Mouse (Mus musculus) kidney, postnatal 0 days (tissue): ENCODE data around the gene Spint5. TPM values are rescaled to one million over a fixed set of nuclear protein-coding genes. Genes with fewer than 3 reads are reported as not detected.
A peak's percentile ranks its signal among the peaks of the same experiment; 100 is the strongest.
"Not testable (repeated sequence)": the region's sequence is repeated elsewhere in the genome, so short reads cannot be mapped to it uniquely, and the experiment has no call there.

Experiments used
- ATAC-seq: fragments of 200-750 bp; cut with Nextera tagmentation; replicated peaks from 2 replicates; pipeline ENCODE4 v1.8.0; 2017; ENCODE audit warnings: low read depth, moderate number of reproducible peaks, moderate TSS enrichment, moderate library complexity; ENCODE audit not compliant: low FRiP score
- DNase-seq: peaks from one replicate; pipeline ENCODE4 v3.0.0-alpha.2; 2016; ENCODE audit warnings: low spot score
- H3K27ac ChIP-seq: fragments of 300-500 bp; sonication (generic); 2 replicates; pipeline ENCODE4 v1.5.1; 2014; ENCODE audit warnings: mild to moderate bottlenecking
- H3K27me3 ChIP-seq: fragments of 300-500 bp; sonication (generic); 2 replicates; pipeline ENCODE4 v1.6.1; 2014; ENCODE audit warnings: low read length, mixed read lengths; ENCODE audit not compliant: insufficient read depth
- H3K36me3 ChIP-seq: fragments of 300-500 bp; sonication (generic); 2 replicates; pipeline ENCODE4 v1.6.1; 2014; ENCODE audit warnings: low read length, mixed read lengths; ENCODE audit not compliant: insufficient read depth
- H3K4me1 ChIP-seq: fragments of 300-500 bp; sonication (generic); replicated peaks from 2 replicates; pipeline ENCODE4 v1.6.1; 2014; ENCODE audit warnings: antibody characterized with exemption, low read length, mixed read lengths; ENCODE audit not compliant: insufficient read depth
- H3K4me2 ChIP-seq: fragments of 300-500 bp; sonication (generic); 2 replicates; pipeline ENCODE4 v1.6.1; 2014; ENCODE audit warnings: mild to moderate bottlenecking, low read length, moderate library complexity, mixed read lengths
- H3K4me3 ChIP-seq: fragments of 300-500 bp; sonication (generic); replicated peaks from 2 replicates; pipeline ENCODE4 v1.5.1; 2014; ENCODE audit warnings: low read depth, low read length
- H3K9ac ChIP-seq: fragments of 300-500 bp; sonication (generic); 2 replicates; pipeline ENCODE4 v1.6.1; 2014; ENCODE audit warnings: low read depth, low read length
- H3K9me3 ChIP-seq: fragments of 300-500 bp; sonication (generic); replicated peaks from 2 replicates; pipeline ENCODE4 v1.6.1; 2016; ENCODE audit warnings: low read length, inconsistent platforms, mixed read lengths
- CTCF ChIP-seq: IDR thresholded peaks from 2 replicates; pipeline ENCODE4 v1.5.1; 2016; ENCODE audit warnings: antibody characterized with exemption, low read depth, mild to moderate bottlenecking, moderate library complexity
- whole genome bisulfite sequencing: fragments of 180-500 bp; shearing (Covaris S2); extraction: QIAGEN DNeasy Blood & Tissue Kit; methylation state at CpG from one replicate; pipeline ENCODE4 v1.1.7; 2014; 5-methylcytosine and 5-hydroxymethylcytosine counted together
- polyA plus RNA-seq: library from polyadenylated mRNA; unstranded; fragments of >200 nt; fragmentation: Nextera tagmentation; extraction: Ambion mirVana; gene quantifications from 2 replicates; pipeline ENCODE4 v1.2.1, GENCODE M21; 2015

The Spint5 gene
- polyA plus RNA-seq, 1 experiment from 2014 or later = not detected

DNA sequence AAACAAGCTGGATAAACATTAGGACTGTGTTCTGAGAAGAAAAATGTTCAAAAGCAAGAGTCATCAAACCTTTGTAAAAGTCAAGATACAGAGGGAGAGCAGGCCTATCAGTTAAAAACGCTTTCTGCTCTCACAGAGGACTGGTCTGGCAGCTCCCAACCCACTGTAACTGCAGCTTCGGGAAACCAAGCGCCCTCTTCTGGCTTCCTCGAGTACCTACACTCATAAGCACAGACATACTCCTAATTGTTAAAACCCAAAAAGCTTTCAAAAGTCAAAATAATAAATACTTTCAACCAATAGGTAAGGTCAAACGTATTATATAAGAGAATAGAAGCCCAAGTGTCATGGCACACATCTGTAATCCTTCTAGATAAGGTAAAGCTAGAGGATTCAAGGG lies 10.9 kb upstream of the Spint5 start:
- DNase-seq (no peak), ATAC-seq (no peak)
- no peak for TF ChIP-seq CTCF
- H3K9ac ChIP-seq = no peak overlapping the region
- WGBS = 84% methylated on average over 5 of the region's 5 CpGs
- no peak overlapping the region for H3K27ac ChIP-seq
- no peaks in the 10 kb centered on the region for H3K4me1 ChIP-seq
- no peak overlapping the region for H3K4me2 ChIP-seq
- H3K4me3 ChIP-seq = no peak overlapping the region
- no peaks in the 10 kb centered on the region for H3K27me3 ChIP-seq
- H3K9me3 ChIP-seq = no peaks in the 10 kb centered on the region
- H3K36me3 ChIP-seq = no peaks in the 10 kb centered on the region

DNA sequence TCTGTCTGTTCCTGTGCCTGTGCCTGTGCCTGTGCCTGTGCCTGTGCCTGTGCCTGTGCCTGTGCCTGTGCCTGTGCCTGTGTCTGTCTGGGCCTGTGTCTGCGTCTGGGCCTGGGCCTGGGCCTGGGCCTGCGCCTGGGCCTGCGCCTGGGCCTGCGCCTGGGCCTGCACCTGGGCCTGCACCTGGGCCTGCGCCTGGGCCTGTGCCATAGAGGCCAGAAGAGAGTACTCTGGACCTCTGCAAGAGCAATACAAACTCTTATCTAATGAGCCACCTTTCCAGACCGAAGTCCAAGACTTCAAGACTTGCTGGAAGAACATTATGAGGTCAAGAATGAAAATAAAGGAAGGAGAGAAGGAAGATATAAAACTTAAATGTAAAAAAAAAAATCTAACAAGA lies 9.8 kb upstream of the Spint5 start:
- 92% methylated on average over 6 of the region's 6 CpGs for WGBS

DNA sequence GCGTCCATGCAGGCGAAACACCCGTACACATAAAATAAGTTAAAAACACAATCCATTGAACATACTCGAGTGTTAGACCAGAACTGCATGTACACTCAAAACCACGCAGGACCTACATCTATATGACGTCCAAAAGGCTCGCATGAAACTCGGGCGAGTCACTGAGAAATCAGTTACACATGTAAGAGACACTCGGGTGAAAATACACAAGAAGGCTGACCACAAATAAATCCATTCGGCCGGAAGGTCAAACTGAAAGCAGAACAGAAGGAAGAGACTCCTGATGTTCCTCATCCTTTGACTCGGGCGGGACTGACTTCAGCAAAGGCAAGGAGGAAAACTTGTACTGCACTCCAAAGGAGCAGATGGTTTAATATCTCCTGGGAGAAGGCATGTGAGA lies 9.1 kb upstream of the Spint5 start:
- Histone ChIP-seq H3K4me1 (no peaks in the 10 kb centered on the region), H3K36me3 (no peaks in the 10 kb centered on the region), H3K9me3 (no peaks in the 10 kb centered on the region), H3K9ac (no peak overlapping the region), H3K27me3 (no peaks in the 10 kb centered on the region), H3K4me3 (no peak overlapping the region), H3K4me2 (no peak overlapping the region), H3K27ac (no peak overlapping the region)
- no peak for TF ChIP-seq CTCF
- 81% methylated on average over 14 of the region's 14 CpGs for WGBS
- ATAC-seq (no peak), DNase-seq (no peak)

More for the DNA sequence above, 9.8 kb upstream of the Spint5 start:
- DNase-seq (no peak), ATAC-seq (no peak)
- Histone ChIP-seq H3K9me3 (no peaks in the 10 kb centered on the region), H3K9ac (no peak overlapping the region), H3K27ac (no peak overlapping the region), H3K36me3 (no peaks in the 10 kb centered on the region), H3K4me2 (no peak overlapping the region), H3K27me3 (no peaks in the 10 kb centered on the region), H3K4me1 (no peaks in the 10 kb centered on the region), H3K4me3 (no peak overlapping the region)
- TF ChIP-seq CTCF = no peak

DNA sequence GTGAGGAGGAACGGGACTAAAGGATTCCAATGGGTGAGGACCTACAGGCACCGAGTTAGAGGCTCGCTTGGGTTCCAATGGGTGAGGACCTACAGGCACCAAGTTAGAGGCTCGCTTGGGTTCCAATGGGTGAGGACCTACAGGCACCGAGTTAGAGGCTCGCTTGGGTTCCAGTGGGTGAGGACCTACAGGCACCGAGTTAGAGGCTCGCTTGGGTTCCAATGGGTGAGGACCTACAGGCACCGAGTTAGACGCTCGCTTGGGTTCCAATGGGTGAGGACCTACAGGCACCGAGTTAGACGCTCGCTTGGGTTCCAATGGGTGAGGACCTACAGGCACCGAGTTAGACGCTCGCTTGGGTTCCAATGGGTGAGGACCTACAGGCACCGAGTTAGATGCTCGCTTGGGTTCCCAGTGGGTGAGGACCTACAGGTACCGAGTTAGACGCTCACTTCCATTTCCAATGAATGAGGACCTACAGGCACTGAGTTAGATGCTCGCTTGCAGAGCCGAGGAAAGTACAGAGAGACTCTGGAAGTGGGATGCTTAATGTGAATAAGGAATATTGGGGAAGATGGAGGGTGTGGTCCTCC lies 1.2 kb downstream of the Spint5 start:
- not testable (repeated sequence) for ATAC-seq, H3K27ac ChIP-seq
- 87% methylated on average over 20 of the region's 23 CpGs for WGBS

DNA sequence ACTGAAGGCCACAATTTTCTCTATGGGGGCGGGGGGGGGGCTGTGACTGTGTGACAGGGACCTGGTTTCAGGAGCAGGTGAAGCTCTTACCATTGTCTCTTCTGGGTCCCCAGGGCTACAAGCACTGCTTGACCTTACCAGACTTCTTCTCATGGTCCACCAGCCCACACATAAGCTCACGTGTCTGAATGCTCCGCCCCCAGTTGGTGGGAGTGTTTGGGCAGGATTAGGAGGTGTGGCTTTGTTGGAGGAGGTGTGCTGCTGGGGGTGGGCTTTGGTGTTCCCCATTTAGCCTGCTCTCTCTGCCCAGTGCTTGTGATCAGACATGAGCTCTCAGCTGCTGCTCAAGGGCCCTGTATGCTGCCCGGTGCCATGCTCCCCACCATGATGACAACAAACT lies 8.2 kb downstream of the Spint5 start:
- Histone ChIP-seq H3K27ac (no peak overlapping the region), H3K4me2 (no peak overlapping the region), H3K36me3 (no peaks in the 10 kb centered on the region), H3K27me3 (no peaks in the 10 kb centered on the region), H3K4me1 (no peaks in the 10 kb centered on the region), H3K9me3 (no peaks in the 10 kb centered on the region), H3K4me3 (no peak overlapping the region), H3K9ac (no peak overlapping the region)
- TF ChIP-seq CTCF = no peak
- 60% methylated on average over 4 of the region's 4 CpGs for WGBS
- ATAC-seq = no peak
- no peak for DNase-seq

More for the DNA sequence above, 1.2 kb downstream of the Spint5 start:
- H3K9me3 ChIP-seq, H3K36me3 ChIP-seq, H3K4me3 ChIP-seq, H3K4me2 ChIP-seq, DNase-seq, H3K9ac ChIP-seq, H3K27me3 ChIP-seq, H3K4me1 ChIP-seq: not testable (repeated sequence)

DNA sequence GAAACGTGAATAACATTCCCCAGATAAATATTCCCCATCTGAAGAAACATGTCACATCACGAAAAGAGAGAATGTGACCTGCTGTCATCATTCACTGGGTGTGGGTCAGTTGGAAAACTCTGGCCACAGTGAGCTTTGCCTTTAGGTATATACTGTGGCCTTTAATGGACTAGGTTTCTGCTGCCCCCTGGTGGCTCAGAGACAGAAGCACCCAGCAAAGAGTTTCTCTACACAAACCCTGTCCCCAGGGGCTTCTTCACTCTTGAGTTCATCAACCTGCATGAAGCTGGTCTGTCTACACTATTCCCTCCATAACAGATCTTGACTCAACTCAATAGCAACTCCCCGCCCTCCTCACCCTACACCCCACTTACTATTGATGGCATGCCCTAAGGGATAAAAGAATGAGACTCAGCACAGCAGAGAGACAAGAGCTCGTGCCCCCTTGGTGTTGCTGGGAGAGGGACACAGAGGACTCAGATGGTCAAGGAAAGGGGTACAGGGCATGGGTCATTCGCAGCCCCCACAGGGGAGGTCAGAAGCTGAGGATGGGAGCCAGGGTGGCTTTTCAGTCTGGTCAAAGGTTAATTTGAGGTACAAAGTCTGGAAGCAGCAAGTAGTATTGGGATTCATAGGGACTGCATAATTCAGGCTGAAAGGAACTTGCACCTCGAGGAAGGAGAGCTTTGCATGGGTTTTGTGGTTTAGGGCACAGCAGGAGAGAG lies 11.0 kb downstream of the Spint5 start:
- Histone ChIP-seq H3K4me1 (no peaks in the 10 kb centered on the region), H3K9ac (no peak overlapping the region), H3K4me3 (no peak overlapping the region), H3K9me3 (no peaks in the 10 kb centered on the region), H3K27ac (no peak overlapping the region), H3K36me3 (no peaks in the 10 kb centered on the region), H3K27me3 (no peaks in the 10 kb centered on the region), H3K4me2 (no peak overlapping the region)
- peak; percentile 94 for TF ChIP-seq CTCF
- DNase-seq (peak; percentile 86), ATAC-seq (peak; percentile 40; the same call in 1 of the 2 replicates)
- 22% methylated on average over 6 of the region's 6 CpGs for WGBS
